In genomic region chr5:135149053-135149819, GRCm38 (mm10) we compare ENCODE assay signal across 8 mouse cellular contexts. TPM values are rescaled to one million over a fixed set of nuclear protein-coding genes. Genes with fewer than 3 reads are reported as not detected.
A peak's percentile ranks its signal among the peaks of the same experiment; 100 is the strongest.
DNase-seq lines count a peak whose midpoint lies in the region; ATAC-seq and TF ChIP-seq lines count a peak whose summit lies in the region.

Gene Tbl2, plus strand, starts transcription at chr5:135149657.

- peak; percentile 76 for TF ChIP-seq POLR2A in testis, adult 2 months (IDR thresholded peaks at IDR 0.05; ENCODE audit: control insufficient read depth, low read depth, low read length)

- peak within 1 kb of the TSS; percentile 66 for H3K4me2 ChIP-seq in forebrain, embryonic 12.5 days
- H3K4me2 ChIP-seq in heart, postnatal 0 days (ENCODE audit: low read depth, low read length) = peak within 1 kb of the TSS; percentile 94
- peak within 1 kb of the TSS; percentile 93 for H3K4me2 ChIP-seq in liver, embryonic 16.5 days (ENCODE audit: low read depth, low read length)
- peak within 1 kb of the TSS; percentile 80 for H3K4me2 ChIP-seq in neural tube, embryonic 13.5 days

- ATAC-seq in forebrain, embryonic 12.5 days (ENCODE audit: low FRiP score) = peak; percentile 98
- ATAC-seq in heart, postnatal 0 days (ENCODE audit: insufficient read depth, low read depth) = peak; percentile 97
- peak; percentile 96 for ATAC-seq in liver, embryonic 16.5 days (ENCODE audit: low read depth)
- ATAC-seq in neural tube, embryonic 13.5 days (ENCODE audit: low read depth) = peak; percentile 97

- H3K4me3 ChIP-seq in E14TG2a.4 (replicated peaks; ENCODE audit: low read length) = peak within 1 kb of the TSS; percentile 100
- peak within 1 kb of the TSS; percentile 70 for H3K4me3 ChIP-seq in forebrain, embryonic 12.5 days (replicated peaks)
- peak within 1 kb of the TSS; percentile 91 for H3K4me3 ChIP-seq in heart, postnatal 0 days (ENCODE audit: low read depth, low read length)
- H3K4me3 ChIP-seq in liver, embryonic 16.5 days (ENCODE audit: low read depth, low read length) = peak within 1 kb of the TSS; percentile 94
- H3K4me3 ChIP-seq in neural tube, embryonic 13.5 days = peak within 1 kb of the TSS; percentile 75
- H3K4me3 ChIP-seq in testis, adult 2 months (ENCODE audit: control insufficient read depth, low read depth, low read length) = peak within 1 kb of the TSS; percentile 100

- no peak for TF ChIP-seq CTCF in E14TG2a.4 (conservative IDR thresholded peaks at IDR 0.05; ENCODE audit: low read length)
- TF ChIP-seq CTCF in heart, postnatal 0 days (IDR thresholded peaks at IDR 0.05; ENCODE audit: low read depth) = no peak
- no peak for TF ChIP-seq CTCF in testis, adult 2 months (IDR thresholded peaks at IDR 0.05; ENCODE audit: control insufficient read depth, insufficient read depth, insufficient replicate concordance, low read depth, low read length)

- peak within 1 kb of the TSS; percentile 78 for H3K9ac ChIP-seq in forebrain, embryonic 12.5 days
- H3K9ac ChIP-seq in heart, postnatal 0 days (replicated peaks; ENCODE audit: low read depth, low read length) = peak within 1 kb of the TSS; percentile 76
- peak within 1 kb of the TSS; percentile 85 for H3K9ac ChIP-seq in liver, embryonic 16.5 days (ENCODE audit: low read depth, low read length)
- peak within 1 kb of the TSS; percentile 83 for H3K9ac ChIP-seq in neural tube, embryonic 13.5 days

- H3K27me3 ChIP-seq in E14TG2a.4 (ENCODE audit: insufficient read depth, low read length) = no peaks in the 10 kb centered on the region
- H3K27me3 ChIP-seq in forebrain, embryonic 12.5 days = no peaks in the 10 kb centered on the region
- H3K27me3 ChIP-seq in heart, postnatal 0 days (ENCODE audit: control insufficient read depth, insufficient read depth, low read length) = no peaks in the 10 kb centered on the region
- no peaks in the 10 kb centered on the region for H3K27me3 ChIP-seq in liver, embryonic 16.5 days (ENCODE audit: control insufficient read depth, insufficient read depth, low read depth, low read length)
- H3K27me3 ChIP-seq in neural tube, embryonic 13.5 days = no peaks in the 10 kb centered on the region
- no peaks in the 10 kb centered on the region for H3K27me3 ChIP-seq in testis, adult 2 months (ENCODE audit: control insufficient read depth, insufficient read depth, low read length)

- peaks cover 32% of the 10 kb centered on the region for H3K36me3 ChIP-seq in E14TG2a.4 (ENCODE audit: insufficient read depth, low read length)
- H3K36me3 ChIP-seq in forebrain, embryonic 12.5 days (replicated peaks) = peaks cover 18% of the 10 kb centered on the region
- H3K36me3 ChIP-seq in heart, postnatal 0 days (replicated peaks; ENCODE audit: control insufficient read depth, insufficient read depth, low read length) = peaks cover 17% of the 10 kb centered on the region
- peaks cover 8% of the 10 kb centered on the region for H3K36me3 ChIP-seq in liver, embryonic 16.5 days (ENCODE audit: control insufficient read depth, insufficient read depth)
- peaks cover 14% of the 10 kb centered on the region; the same call in 1 of the 2 replicates for H3K36me3 ChIP-seq in neural tube, embryonic 13.5 days
- peaks cover 3% of the 10 kb centered on the region for H3K36me3 ChIP-seq in testis, adult 2 months (ENCODE audit: control insufficient read depth, insufficient read depth, low read length)

- H3K9me3 ChIP-seq in E14TG2a.4 (ENCODE audit: low read length) = no peaks in the 10 kb centered on the region
- no peaks in the 10 kb centered on the region for H3K9me3 ChIP-seq in forebrain, embryonic 12.5 days
- no peaks in the 10 kb centered on the region for H3K9me3 ChIP-seq in heart, postnatal 0 days (replicated peaks; ENCODE audit: control insufficient read depth, low read length)
- H3K9me3 ChIP-seq in liver, embryonic 16.5 days (replicated peaks; ENCODE audit: control insufficient read depth, low read length) = no peaks in the 10 kb centered on the region
- H3K9me3 ChIP-seq in neural tube, embryonic 13.5 days = no peaks in the 10 kb centered on the region

- peaks cover 45% of the 10 kb centered on the region for H3K4me1 ChIP-seq in E14TG2a.4 (replicated peaks; ENCODE audit: low read depth, low read length)
- peaks cover 15% of the 10 kb centered on the region for H3K4me1 ChIP-seq in forebrain, embryonic 12.5 days
- H3K4me1 ChIP-seq in heart, postnatal 0 days (ENCODE audit: control insufficient read depth, insufficient read depth) = peaks cover 9% of the 10 kb centered on the region; the same call in 1 of the 2 replicates
- peaks cover 13% of the 10 kb centered on the region for H3K4me1 ChIP-seq in liver, embryonic 16.5 days (ENCODE audit: control insufficient read depth, low read depth, low read length)
- H3K4me1 ChIP-seq in neural tube, embryonic 13.5 days (replicated peaks) = peaks cover 17% of the 10 kb centered on the region
- peaks cover 2% of the 10 kb centered on the region for H3K4me1 ChIP-seq in testis, adult 2 months (ENCODE audit: control insufficient read depth, insufficient read depth, low read length)

- peak within 1 kb of the TSS; percentile 88 for H3K27ac ChIP-seq in forebrain, embryonic 12.5 days
- peak within 1 kb of the TSS; percentile 82 for H3K27ac ChIP-seq in heart, postnatal 0 days (ENCODE audit: low read depth)
- peak within 1 kb of the TSS; percentile 96 for H3K27ac ChIP-seq in liver, embryonic 16.5 days (ENCODE audit: low read length)
- H3K27ac ChIP-seq in neural tube, embryonic 13.5 days (replicated peaks) = peak within 1 kb of the TSS; percentile 86
- peak within 1 kb of the TSS; percentile 100 for H3K27ac ChIP-seq in testis, adult 2 months (ENCODE audit: control insufficient read depth, insufficient read depth, low read depth, low read length)

- WGBS in forebrain, embryonic 12.5 days = under 1% methylated on average over 63 of the region's 63 CpGs
- under 1% methylated on average over 62 of the region's 63 CpGs for WGBS in heart, postnatal 0 days
- WGBS in liver, embryonic 16.5 days (ENCODE audit: insufficient replicate concordance) = under 1% methylated on average over 62 of the region's 63 CpGs
- under 1% methylated on average over 63 of the region's 63 CpGs for WGBS in neural tube, embryonic 13.5 days

- peak; percentile 99 for DNase-seq in c-Kit-positive CD71-positive TER-119-positive erythroid progenitor cells, embryonic 14.5 days (ENCODE audit: low spot score)
- peak; percentile 100 for DNase-seq in heart, postnatal 0 days (ENCODE audit: low spot score)
- peak; percentile 99 to 100 for DNase-seq in kidney, postnatal 4 days

- TF ChIP-seq EP300 in heart, postnatal 0 days (IDR thresholded peaks at IDR 0.05; ENCODE audit: low read depth) = no peak; the same call in 1 of the 2 replicates

RNA-seq across cellular contexts. Expression of gene Tbl2, which starts in this region (rescaled TPM):
- polyA plus RNA-seq in forebrain, embryonic 12.5 days (2016; fragmentation: Nextera tagmentation; extraction: Ambion mirVana) = 27.5 and 29.6 TPM in 2 replicates
- total RNA-seq in heart, postnatal 0 days (2014; rRNA removed; ENCODE audit: low replicate concordance) = 30.0 and 66.2 TPM in 2 replicates
- 10.4 and 11.3 TPM in 2 replicates for polyA plus RNA-seq in heart, postnatal 0 days (2015; fragmentation: Nextera tagmentation; extraction: Ambion mirVana)
- 11.1 and 11.6 TPM in 2 replicates for polyA plus RNA-seq in liver, embryonic 16.5 days (2015; fragmentation: Nextera tagmentation; extraction: Ambion mirVana)
- polyA plus RNA-seq in neural tube, embryonic 13.5 days (2015; fragmentation: Nextera tagmentation; extraction: Ambion mirVana) = 15.9 and 18.5 TPM in 2 replicates
- polyA plus RNA-seq in testis, adult 2 months (2012; rRNA removed) = 63.4 and 65.5 TPM in 2 replicates

Comparison
In these comparisons a context has a peak if more than half of its experiments do, and no peak if none do; other contexts are left out.
1. Peak in every context shown above with its lines: DNase-seq, ATAC-seq, H3K4me3 ChIP-seq and H3K27ac ChIP-seq.